Mouse (Mus musculus) naive thymus-derived CD4-positive, alpha-beta T cell, adult 2 months (primary cell): Measurements from ENCODE around the gene Schip1.

Source experiments
- DNase-seq: peaks from one replicate; pipeline ENCODE4 v3.0.0-alpha.2; 2011; ENCODE audit warnings: low read depth

Gene Schip1

DNA sequence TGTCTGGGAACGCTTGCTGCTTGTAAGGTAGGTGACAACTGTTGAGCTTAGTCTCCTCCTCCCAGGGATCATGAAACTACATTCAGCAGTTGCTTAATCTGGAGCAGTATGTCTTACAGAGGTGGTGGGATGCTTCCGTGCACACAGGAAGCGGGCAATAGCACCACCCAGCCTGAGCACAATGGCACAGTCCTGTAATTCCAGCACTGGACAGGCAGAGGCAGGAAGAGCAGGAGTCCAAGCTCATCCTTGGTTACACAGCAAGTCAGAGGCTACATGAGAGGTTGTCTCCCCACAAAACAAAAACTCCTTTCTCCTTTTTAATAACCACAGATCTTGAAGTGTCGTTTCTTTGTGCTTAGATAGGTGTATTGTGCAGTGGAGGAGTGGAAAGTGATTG, 447.1 kb downstream of the Schip1 start:
- DNase-seq, result no peak

DNA sequence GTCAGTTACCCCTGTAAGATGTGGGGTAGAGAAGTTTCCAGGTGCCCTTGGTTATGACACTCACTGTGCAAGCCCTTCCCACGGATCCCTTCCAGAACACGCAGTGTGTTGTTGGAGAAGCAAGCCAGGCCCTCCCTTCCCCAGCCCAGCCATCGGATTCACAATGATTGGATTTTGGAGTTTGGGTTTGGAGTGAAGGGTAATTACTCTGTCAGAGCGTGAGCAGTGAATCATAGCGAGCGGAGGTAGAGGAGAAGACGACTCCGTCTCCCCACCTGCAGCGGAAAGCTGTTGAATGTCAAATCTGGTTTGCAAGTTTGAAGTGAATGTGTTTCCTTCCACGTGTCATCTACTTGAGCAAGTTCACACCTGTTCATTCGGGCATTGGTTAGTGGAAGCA, 447.7 kb downstream of the Schip1 start:
- no peak for DNase-seq

DNA sequence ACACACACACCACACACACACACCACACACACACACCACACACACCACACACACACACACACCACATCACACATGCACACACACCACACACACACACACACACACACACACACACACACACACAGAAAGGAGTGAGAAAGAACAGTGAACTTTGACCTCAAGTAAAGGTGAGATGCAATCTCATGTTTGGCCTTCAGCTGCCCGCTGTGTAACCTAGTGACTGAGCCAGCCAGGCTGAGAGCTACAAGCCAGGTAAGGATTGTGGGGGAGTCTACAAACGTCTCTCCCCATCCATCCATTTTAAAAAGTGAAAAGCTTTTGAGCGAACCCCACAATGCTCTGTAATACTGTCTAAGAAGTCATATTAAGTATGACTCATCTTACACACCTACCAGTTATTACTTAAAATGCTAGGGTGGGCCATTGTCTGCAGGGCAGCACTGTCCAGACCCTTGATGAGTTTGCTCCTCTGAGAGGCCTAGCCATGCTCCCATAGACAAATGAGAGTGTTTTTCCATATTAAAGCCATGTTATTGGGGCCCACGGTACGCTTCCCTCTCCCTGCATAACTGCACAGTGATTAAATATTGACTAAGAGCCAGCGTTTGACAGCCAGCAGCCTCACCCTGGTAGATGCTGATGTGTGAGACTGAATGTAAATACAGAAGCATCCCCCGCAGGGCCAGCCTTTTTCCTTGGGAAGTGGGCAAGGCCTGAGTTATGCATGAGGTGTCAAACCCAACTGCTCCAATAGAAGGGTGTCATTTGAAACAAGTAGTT, 448.9 kb downstream of the Schip1 start:
- DNase-seq, result no peak

DNA sequence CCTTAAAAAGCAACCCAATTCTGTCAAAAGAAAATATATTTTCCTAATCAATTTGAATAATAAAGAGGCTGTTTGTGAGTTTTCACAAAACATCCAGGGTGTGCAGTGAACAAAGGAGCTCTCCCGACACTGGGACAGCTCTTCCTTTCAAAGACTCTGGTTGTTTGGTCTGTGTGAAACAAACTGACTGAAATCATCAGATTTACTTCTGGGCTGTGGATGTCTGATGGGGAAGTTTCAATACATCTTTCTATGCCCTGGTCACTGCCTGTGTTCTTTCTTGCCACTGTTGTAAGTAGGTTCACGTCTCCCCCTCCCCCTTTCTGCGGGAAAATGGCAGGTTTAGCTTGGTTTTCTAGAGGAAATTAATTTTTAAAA, 449.5 kb downstream of the Schip1 start:
- DNase-seq, result no peak

DNA sequence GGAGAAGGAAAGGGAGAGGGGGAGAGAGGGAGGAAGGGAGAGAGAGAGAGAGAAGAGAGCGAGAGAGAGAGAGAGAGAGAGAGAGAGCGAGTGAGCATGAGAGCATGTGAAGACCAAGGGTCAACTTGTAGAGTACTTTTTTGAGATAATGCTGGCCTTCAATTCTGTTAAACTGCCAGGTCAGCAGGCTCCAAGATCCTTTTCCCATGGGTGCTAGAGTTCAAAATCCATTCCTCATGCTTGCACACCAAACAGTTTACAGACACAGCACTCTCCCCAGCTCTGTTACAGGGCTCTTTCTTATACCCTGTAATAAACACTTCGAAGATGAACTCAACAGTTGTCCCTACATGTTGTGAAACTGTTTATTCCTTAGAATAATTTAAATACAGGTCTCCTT, 450.1 kb downstream of the Schip1 start:
- no peak for DNase-seq

DNA sequence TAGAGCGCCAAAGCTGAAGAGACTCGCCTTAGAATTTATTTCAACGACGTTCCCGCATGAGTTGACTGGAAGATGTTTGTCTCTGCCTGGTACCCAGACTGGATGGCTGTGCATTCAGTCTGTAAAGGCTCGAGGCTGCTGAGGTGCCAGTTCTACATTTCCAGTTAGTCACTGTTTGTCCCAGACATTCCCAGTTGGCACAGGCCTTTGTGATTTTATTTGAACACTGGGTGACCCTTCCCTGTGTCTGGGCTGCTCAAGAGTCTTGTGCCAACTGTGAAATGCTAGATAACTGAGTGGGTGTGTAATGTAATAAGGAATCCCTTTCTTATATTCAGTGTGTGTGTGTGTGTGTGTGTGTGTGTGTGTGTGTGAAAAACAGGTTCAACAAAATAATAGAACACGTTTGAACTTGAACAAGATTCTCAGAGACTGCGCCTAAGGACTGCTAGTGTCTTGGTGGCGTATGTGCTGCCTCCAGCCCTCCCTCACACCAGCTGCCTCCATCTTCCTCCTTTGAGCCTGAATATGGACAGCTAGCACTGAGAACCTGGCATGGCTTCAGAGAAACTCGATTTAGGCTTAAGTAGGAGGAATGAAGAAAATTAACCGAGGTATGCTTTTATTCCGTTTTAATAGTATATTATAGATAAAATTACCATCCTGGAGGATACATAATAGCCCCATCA, 451.9 kb downstream of the Schip1 start:
- no peak for DNase-seq

DNA sequence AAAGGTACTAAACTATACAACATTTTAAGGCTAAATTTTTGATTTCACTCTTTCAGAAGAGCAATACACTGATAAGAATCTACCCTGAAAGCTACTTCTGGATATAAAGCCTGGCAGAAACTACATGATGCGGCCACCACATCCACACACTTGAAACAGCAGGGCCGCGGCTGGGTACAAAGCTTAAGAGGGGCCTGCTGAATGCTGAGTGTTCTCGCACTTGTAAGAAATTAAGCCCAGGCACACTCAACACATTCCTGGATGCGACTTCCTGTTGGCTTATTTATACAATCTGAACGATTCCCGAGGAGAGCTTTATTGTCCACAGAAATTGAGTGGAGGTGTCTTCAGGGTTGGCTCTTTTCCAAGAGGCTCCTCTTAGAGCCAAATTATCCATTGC, 452.6 kb downstream of the Schip1 start:
- no peak for DNase-seq

DNA sequence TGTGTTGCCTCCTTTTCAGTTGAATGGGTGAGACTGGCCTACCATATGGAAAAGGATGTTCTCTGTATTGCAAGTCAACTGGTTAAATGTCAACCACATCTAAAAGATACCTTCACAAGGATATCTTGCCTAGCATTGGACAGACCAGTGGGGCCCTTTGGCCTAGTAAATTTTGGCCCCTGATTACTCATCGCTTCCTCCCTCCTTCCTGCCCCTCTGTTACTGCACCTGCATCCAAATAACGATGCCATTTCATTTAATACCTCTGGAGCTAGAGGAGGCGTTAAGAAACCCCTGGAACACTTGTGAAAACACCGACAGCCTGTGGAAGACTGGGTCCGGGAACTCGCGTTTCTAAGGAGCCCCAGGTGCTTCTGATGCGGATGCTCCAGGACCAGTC, 453.4 kb downstream of the Schip1 start:
- no peak for DNase-seq

DNA sequence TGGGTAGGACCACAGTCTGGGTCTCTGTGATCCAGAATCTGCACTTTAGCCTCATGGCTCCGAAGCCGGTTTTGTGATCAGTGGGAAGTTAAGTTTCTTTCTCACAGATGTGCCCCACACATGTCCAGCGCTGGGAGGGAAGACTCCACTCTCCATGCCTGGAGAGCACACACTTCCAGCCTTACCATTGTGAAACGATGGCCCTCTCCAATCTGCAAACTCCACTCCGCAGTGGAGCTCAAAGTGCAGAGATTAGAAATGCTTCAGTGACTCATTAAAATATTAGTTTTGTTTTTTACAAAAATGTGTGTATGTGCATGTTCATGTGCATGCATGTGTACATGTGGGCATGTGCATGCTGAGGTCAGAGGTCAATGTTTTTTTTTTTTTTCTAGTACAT, 454.0 kb downstream of the Schip1 start:
- no peak for DNase-seq

DNA sequence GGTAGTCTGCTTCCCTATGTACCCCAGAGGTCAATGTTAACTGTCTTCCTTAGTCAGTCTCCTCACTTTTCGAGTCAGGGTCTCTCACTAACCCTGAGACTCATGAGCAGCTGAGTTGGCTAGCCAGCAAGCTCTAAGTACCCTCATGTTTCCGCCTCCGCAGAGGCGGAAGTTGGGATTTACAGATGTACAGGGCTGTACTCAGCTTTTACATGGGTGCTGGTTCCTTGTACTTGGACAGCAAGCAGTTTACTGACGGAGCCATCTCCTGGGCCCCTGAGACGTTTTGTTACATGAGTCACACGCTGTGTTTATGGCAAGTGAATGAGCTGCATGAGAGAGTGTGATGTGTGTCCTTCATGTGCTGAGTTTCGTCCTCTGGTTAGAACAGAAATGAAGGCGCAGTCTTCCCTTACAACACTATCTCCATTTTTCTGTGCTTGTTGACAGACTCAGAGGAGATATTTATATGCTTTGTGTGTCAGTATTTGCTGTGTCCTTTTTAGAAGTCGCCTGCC, 460.8 kb downstream of the Schip1 start:
- DNase-seq, result no peak

DNA sequence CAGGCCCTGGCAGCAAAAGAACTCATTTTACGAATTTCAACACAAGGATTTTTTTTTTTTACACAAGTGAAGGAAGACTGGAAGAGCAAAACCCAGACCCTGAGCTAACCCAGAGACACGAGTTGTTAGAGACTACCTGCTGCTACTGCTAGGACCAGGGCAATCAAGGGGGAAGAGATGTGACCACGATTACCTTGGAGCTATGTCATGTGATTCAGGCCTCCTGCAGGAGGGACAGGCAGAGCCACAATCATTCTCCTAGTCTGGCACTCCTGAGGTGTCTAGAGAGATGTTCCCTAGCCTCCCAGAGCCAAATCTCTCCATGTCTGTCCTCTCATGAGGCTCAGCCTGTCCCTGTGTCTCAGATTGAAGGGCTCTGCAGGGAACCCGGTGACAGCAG, 461.8 kb downstream of the Schip1 start:
- DNase-seq, result no peak

DNA sequence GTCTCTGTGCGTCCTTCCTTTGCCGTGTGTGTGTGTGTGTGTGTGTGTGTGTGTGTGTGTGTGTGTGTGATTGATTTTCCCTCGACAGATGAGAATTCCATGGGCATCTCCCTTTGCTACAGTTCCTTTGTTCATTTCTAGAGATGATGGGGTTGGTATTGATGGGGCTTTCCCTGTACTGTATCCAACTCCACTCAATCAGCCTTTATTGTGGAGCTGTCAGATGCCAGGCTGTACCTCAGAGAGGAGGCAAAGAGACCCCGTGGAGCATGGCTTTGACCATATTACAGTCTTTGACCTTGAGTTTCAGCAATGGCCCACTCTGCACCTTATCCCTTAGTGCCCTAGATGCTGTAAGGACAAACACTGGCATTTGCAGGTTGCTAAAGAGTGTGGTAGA, 462.6 kb downstream of the Schip1 start:
- no peak for DNase-seq

DNA sequence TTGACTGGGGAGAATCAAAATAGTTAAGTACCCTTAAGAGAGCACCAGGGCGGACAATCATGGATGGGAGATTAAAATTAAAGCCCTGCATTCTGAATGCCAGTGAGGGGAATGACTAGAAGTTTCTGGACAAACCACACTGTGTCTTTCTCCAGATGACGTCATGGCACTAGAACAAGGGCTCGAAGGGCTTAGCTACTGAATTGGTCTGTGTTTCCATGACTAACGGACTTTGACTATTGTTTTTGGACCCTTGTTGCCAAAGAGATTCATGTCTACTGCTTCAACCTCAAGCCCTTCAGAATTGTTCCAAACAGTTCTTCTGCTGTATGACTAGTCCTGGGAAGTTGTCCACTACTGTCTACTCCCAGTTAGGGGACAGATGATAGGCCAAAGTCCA, 467.3 kb downstream of the Schip1 start:
- no peak for DNase-seq

DNA sequence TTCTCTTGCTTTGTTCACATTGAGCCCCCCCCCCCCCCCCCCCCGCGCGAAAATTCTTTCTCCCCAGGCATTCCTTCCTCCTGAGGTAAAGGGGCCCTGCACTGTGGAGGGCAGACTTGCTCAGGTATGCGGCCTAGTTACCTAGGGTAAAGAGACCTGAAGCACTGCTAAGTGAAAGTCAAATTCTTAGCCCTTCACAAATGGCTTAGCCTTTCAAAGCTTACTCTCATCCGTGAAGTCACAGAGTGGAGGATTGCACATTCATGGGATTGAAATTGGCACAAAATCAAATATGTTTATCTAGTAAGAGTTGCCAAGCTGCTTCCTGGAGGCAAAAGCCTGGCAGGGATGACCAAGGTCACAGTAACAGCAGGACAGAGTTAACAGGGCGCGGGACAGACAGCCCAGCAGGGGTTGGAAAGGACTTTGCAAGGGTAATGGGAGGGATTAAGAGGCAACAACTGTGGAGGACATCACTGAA, 470.0 kb downstream of the Schip1 start:
- DNase-seq, result no peak

DNA sequence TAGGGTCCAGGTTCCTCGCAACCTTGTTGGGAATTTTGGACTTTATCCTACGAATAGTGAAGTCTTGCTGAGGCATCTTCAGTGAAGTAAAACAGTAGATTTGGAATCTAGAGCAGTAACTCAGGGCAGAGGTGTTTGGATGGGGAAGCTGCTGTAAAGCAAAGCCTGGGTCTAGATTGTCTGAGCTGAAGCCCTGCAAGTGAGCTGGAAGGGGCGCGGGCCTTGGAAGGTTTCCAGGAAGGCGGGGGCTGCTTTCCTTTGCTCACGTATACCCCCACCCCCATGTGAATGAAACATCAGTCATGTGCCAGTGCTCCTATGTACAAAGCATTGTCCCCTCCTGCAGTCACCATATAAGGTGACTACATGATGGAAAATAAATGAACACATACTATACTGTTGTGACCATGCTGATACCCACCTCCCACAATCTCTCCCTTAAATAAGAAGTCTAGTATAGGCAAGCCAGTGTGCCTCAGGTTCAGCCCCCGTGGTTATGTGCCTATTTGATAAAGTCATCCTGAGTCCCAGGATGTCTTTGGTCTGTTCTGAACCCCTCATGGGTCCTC, 470.6 kb downstream of the Schip1 start:
- no peak for DNase-seq

DNA sequence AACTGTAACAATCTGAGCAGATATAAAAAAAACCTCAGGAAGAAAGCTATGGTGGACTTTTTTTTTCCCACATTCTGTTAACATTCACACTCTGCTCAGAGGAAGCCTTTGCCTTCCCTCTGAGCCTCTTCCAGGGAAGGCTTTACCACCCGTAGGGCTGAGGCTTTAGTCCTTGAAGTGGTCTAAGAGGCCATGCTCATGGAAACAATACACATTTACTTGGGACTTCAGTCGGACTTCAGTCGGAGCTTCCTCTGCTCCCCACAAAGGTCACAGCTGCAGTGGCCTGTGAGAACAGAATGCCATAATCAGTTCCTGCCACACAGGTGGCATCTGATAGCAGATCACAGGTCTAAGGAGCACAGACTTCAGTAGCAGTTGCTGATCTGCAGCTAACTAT, 471.5 kb downstream of the Schip1 start:
- no peak for DNase-seq

DNA sequence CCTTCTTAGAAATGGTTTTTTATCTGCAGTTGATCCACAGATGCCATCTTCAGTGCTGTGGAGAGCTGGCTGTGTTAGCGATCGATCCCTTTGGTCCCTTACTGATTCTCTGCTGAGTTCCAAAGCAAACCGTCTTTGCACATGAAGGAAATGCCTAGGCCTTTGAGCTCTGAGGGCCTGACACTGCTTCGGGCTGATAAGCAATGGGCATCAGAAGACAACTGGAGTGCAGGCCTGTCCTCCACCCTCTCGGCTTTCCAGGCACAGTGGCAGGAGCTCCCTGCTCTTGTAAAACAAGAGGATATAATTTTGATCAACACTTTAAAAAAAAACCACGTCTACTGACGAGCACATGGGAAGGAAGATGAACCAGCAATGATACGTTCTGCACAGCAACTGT, 477.1 kb downstream of the Schip1 start:
- no peak for DNase-seq

DNA sequence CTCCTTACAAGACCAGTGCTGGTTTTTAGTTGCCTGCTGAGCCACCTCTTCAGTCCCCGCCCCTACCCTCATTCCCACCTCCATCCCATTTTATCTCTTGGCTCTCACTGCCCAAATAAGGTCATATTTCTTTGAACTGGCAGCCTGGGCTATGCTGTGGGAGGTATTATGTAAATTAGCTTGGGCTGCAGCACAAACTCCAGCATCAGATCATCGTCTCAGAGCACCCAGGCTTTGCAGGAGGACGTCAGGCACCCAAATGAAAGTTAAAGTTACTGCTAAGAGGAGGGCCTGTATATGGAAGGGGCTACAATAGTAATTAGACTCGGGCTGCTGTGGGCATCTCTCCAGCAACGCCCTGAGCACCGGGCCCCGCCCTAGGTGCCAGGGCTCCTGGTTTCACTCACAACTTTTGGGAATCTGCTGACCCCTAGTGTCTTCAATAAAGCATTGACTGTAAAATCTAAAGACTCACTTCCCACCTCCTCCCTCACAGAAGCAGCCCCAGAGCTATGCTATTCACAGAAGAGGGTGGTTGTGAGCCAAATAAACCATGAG, 478.4 kb downstream of the Schip1 start:
- no peak for DNase-seq

DNA sequence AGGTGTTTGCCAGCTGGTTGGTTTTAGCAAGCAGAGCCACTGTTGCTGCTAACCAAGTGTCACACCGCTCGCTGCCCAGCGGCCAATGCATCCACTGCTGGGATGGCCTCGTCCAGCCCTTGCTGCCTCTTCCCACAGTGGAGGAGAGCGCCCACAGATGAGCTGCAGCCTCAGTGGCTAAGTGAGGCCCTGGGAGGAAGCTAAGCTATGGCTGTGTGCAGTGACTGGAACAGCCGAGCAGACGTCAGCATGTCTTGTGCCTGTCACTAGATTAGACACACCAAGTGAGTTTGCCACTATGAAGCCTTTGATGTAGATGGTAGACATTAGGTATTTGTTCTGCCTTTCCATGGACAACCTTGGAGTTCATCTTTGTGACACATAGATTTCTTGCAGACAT, 480.2 kb downstream of the Schip1 start:
- no peak for DNase-seq

DNA sequence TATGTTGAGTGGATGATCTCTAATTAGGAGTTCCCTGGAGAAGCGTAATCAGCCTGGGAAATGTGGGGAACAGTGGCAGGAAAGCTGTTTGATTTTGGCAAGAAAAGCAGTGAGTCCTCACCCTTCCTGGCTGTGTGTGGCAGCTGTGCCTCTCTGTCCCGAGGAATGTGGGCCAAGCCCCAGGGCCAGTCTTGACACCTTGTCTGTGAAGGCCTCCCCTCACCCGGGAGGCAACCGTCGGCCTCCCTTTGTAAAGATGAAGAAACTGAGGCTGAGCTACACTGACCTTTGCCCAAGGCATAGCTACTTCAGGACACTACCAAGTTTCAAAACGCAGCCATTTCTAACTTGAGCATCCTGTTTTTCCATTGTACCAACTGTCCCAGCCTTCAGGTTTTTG, 481.3 kb downstream of the Schip1 start:
- DNase-seq, result no peak

DNA sequence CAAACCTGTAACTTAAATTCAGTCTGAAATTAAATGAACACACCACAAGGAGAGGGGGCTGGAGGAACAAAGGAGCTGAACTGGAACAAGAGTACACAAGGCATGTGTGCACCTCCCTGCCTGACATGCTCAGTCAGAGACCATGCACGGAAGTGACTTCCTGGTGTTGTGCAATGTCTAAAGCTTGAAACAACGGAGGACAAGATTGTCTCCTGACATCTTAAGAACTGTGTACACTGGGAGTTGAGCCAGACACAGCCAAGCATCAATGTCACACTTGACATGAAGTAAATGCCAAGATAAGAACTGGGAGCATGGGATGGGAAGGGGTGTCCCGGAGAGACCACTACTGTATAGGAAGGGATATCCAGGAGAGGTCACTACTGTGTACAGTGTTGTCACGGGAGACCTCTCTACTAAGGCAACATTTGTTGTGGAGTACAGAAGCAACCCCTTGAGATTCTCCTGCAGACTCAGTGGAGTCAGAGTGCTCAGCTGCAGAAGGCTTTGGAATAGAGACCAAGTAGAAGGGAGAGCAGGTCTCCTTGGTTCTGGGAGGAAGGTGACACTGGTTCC, 490.6 kb downstream of the Schip1 start:
- DNase-seq, result no peak

DNA sequence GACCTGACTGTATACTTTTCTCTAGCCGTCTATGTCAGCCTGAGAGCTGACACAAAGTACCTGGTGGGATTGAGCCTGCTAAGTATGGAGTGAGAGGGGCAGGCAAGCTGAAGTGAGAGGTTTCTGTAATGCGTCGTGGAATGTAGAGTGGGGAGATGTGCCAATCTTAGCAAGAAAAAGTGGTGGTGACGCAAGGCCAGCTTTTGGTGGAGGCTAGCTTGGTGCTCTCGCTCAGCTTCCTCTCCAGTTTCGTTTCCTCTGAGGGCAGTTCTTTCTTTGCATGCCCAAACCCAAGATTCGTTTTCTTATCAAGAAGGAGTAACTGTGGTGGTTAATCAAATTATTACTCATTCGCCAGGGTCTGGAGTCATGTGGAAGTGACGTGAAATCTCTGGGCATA, 492.3 kb downstream of the Schip1 start:
- no peak for DNase-seq

DNA sequence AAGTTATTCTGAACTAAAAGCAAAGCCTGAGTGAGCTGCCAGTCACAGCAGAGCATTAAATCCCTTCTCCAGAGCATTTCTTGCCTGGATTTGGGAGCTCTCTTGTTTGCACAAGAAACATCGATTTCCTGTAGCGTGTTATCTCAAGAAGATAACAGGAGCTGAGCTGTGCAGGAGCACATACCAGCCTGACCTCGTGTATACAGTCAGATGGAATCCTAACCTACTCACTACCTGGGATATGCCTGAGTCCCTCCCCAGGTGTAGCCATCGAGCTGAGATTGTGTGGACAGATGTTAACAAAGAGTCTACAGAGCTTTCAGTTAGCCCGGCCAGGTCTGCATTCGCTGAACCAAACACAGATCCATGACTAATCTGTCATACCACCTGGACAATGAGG, 494.1 kb downstream of the Schip1 start:
- DNase-seq, result no peak
